Mouse (Mus musculus): ENCODE data around the gene Tango2.
"Not testable (repeated sequence)": the region's sequence is repeated elsewhere in the genome, so short reads cannot be mapped to it uniquely, and the experiment has no call there.

The Tango2 gene

GRCm38 (mm10) chr16:18342650-18343570 is 5.0 kb downstream of the Tango2 start:
- no peak for DNase-seq (ENCODE audit: low read depth, low spot score)

- no peak for DNase-seq (ENCODE audit: low read depth, low spot score)
These were observed 5.8 kb downstream of the Tango2 start for GRCm38 (mm10) chr16:18342076-18342475.

- no peak for DNase-seq (ENCODE audit: low read depth, low spot score)
These were observed 6.3 kb downstream of the Tango2 start for GRCm38 (mm10) chr16:18341605-18342004.

- DNase-seq (ENCODE audit: low read depth, low spot score) = no peak
These were observed 8.0 kb downstream of the Tango2 start for GRCm38 (mm10) chr16:18339866-18340265.

GRCm38 (mm10) chr16:18337261-18337660 is 10.6 kb downstream of the Tango2 start:
- no peak for DNase-seq (ENCODE audit: low read depth, low spot score)

GRCm38 (mm10) chr16:18335981-18336380 is 11.9 kb downstream of the Tango2 start:
- DNase-seq (ENCODE audit: low read depth, low spot score) = no peak

- DNase-seq (ENCODE audit: low read depth, low spot score) = no peak
These were observed 13.9 kb downstream of the Tango2 start for GRCm38 (mm10) chr16:18333976-18334375.

GRCm38 (mm10) chr16:18328524-18328923 is 19.4 kb downstream of the Tango2 start:
- DNase-seq (ENCODE audit: low read depth, low spot score) = no peak

GRCm38 (mm10) chr16:18327936-18328335 is 20.0 kb downstream of the Tango2 start:
- no peak for DNase-seq (ENCODE audit: low read depth, low spot score)

GRCm38 (mm10) chr16:18325741-18326140 is 22.2 kb downstream of the Tango2 start:
- DNase-seq (ENCODE audit: low read depth, low spot score) = no peak

- no peak for DNase-seq (ENCODE audit: low read depth, low spot score)
These were observed 23.9 kb downstream of the Tango2 start for GRCm38 (mm10) chr16:18324031-18324430.

- no peak for DNase-seq (ENCODE audit: low read depth, low spot score)
These were observed 24.4 kb downstream of the Tango2 start for GRCm38 (mm10) chr16:18323460-18323859.

- no peak for DNase-seq (ENCODE audit: low read depth, low spot score)
These were observed 26.5 kb downstream of the Tango2 start for GRCm38 (mm10) chr16:18321443-18321842.

GRCm38 (mm10) chr16:18318992-18319391 is 28.9 kb downstream of the Tango2 start:
- no peak for DNase-seq (ENCODE audit: low read depth, low spot score)

- DNase-seq (ENCODE audit: low read depth, low spot score) = no peak
These were observed 39.7 kb downstream of the Tango2 start for GRCm38 (mm10) chr16:18308159-18308558.

- DNase-seq (ENCODE audit: low read depth, low spot score) = not testable (repeated sequence)
These were observed 58.3 kb downstream of the Tango2 start for GRCm38 (mm10) chr16:18289614-18290013.

GRCm38 (mm10) chr16:18289067-18289588 is 58.8 kb downstream of the Tango2 start, which contains the start of gene Dgcr8:
Gene Dgcr8, minus strand, starts transcription at chr16:18289246.
- DNase-seq (ENCODE audit: low read depth, low spot score) = peak; percentile 89

- DNase-seq (ENCODE audit: low read depth, low spot score) = no peak
These were observed 59.3 kb downstream of the Tango2 start for GRCm38 (mm10) chr16:18288581-18289061.

GRCm38 (mm10) chr16:18288166-18288565 is 59.7 kb downstream of the Tango2 start:
- no peak for DNase-seq (ENCODE audit: low read depth, low spot score)

- DNase-seq (ENCODE audit: low read depth, low spot score) = no peak
These were observed 72.7 kb downstream of the Tango2 start for GRCm38 (mm10) chr16:18275166-18275565.

GRCm38 (mm10) chr16:18268182-18268581 is 79.7 kb downstream of the Tango2 start:
- no peak for DNase-seq (ENCODE audit: low read depth, low spot score)

- DNase-seq (ENCODE audit: low read depth, low spot score) = no peak
These were observed 82.9 kb downstream of the Tango2 start for GRCm38 (mm10) chr16:18265024-18265423.

GRCm38 (mm10) chr16:18258221-18258620 is 89.7 kb downstream of the Tango2 start, which contains the start of gene Gm49776:
Gene Gm49776, minus strand, starts transcription at chr16:18258321.
- no peak for DNase-seq (ENCODE audit: low read depth, low spot score)

Measured in WW6 (cell line).